Mouse (Mus musculus) urinary bladder, adult 2 months (tissue): ENCODE measurements around the gene Rmnd5b. TPM values are rescaled to one million over a fixed set of nuclear protein-coding genes. Genes with fewer than 3 reads are reported as not detected.
"Not testable (repeated sequence)": the region's sequence is repeated elsewhere in the genome, so short reads cannot be mapped to it uniquely, and the experiment has no call there.

Experiments used
- DNase-seq: peaks from one replicate; pipeline ENCODE4 v3.0.0; 2022; ENCODE audit warnings: low spot score
- polyA plus RNA-seq: library from polyadenylated mRNA; depleted of rRNA; stranded (reverse); fragments of >200 nt; gene quantifications from 2 replicates; pipeline ENCODE4 v1.2.3, GENCODE M21; 2012; rRNA removed

Gene Rmnd5b
- 35.3 and 43.4 TPM in 2 replicates for polyA plus RNA-seq

GRCm38 (mm10) chr11:51635525-51636322 lies at the start of gene Rmnd5b:
Gene Rmnd5b, minus strand, starts transcription at chr11:51635896.
- peak; percentile 89 for DNase-seq

DNA sequence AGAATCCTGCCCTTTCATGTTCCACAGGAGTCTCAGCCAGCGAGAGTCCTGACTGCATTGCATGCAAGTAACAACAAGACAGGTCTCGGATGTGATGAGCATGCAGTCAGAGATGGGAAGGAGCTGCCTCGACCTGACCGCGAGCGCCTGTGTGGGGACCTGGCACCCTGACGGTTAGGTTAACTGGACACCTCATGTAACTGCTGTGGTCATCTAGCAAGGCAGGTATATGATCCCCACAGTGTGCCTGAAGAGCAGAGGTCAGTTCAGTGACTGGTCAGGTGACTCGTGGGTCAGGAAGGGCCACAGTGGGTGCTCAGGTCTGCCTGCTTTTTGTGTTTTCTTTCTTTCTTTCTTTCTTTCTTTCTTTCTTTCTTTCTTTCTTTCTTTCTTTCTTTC lies 46.3 kb upstream of the Rmnd5b start:
- DNase-seq: no peak

GRCm38 (mm10) chr11:51681324-51681975 lies 45.8 kb upstream of the Rmnd5b start:
- peak; percentile 70 for DNase-seq

DNA sequence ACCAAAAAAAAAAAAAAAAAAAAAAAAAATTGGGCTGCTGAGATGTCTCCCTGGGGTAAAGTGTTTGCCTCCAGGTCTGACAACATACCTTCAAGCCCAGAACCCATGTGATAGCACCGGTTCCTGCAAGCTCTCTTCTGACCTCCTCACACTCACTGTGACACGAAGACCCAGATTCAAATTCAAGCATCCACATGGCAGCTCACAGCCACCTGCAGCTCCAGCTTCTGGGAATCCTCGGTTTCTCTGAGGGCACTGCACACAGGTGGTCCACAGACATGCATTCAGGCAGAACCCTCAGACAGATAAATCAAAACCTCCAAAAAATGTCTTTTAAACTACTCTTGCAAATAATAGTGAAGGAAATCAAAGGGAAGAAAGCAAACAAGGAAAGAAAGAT lies 43.8 kb upstream of the Rmnd5b start:
- DNase-seq: no peak

- no peak for DNase-seq
These were observed 42.2 kb upstream of the Rmnd5b start for GRCm38 (mm10) chr11:51677737-51678418.

GRCm38 (mm10) chr11:51675386-51675785 lies 39.7 kb upstream of the Rmnd5b start:
- no peak for DNase-seq

- no peak for DNase-seq
These were observed 37.6 kb upstream of the Rmnd5b start for GRCm38 (mm10) chr11:51673291-51673690.

DNA sequence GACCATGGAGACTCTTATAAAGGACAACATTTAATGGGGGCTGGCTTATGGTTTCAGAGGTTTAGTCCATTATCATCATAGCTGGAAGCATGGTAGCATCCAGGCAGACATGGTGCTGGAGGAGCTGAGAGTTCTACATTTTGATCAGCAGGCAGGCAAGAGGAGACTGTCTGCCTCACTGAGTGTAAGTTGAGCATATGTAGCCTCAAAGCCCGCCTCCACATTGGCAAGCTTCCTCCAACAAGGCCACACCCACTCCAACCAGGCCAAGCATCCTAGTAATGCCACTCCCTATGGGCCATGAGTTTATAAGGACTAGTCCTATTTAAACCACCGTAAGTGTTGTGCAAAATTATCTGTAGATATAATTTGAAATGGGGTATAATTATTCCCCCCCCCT lies 35.7 kb upstream of the Rmnd5b start:
- no peak for DNase-seq

DNA sequence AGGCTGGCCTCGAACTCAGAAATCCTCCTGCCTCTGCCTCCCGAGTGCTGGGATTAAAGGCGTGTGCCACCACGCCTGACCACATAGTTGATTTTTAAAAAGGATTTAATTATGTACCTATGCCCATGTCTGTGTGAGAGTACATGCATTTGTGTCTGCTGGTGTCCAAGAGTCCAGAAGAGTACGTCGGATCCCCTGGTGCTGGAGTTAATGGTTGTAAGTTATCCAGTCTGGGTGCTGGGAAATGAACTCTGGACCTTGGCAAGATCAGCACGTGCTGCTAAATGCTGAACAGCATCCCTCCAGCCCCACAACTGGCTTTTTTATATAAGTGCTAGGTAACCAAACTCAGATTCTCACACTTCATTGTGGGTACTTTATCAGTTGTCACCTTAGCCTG lies 35.1 kb upstream of the Rmnd5b start:
- DNase-seq: no peak

GRCm38 (mm10) chr11:51664747-51665146 lies 29.1 kb upstream of the Rmnd5b start:
- not testable (repeated sequence) for DNase-seq

- DNase-seq: no peak
These were observed 26.9 kb upstream of the Rmnd5b start for GRCm38 (mm10) chr11:51662632-51663031.

DNA sequence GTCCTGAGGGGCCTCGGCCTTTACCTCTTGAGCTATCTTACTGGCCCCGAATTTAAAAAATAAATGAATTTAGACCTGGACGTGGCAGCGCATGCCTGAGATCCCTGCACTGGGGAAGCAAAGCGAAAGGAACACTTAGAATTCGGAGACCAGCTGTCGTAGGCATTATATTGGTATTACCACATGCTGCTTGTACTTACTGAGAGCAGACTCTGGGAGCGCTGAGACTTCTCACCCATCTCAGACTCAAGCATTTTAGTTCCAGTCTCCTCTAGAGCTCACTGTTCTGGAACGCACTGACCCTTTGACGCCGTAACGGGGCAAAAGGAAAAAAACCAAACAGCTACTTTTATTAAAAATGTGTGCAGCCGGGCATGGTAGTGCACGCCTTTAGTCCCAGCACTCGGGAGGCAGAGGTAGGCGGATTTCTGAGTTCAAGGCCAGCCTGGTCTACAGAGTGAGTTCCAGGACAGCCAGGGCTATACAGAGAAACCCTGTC lies 26.2 kb upstream of the Rmnd5b start:
- DNase-seq: no peak

DNA sequence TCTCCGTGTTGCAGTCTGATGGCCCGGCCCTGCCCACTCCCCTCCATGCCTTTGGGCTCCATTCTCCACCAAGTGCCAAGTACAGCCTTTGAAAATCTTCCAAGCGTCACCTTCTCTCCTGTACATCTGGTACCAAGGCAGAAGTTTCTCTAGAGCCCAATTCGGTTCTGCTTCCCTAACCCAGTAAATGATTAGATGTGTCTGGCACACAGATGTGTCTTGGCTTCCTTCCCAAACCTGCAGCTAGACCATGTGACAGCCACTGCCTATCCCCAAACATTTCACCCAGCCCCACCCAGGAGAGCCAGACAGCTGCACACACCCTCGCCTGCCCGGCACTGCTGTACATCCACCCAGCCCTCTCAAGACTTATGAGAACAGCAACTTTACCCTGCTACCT lies 23.0 kb upstream of the Rmnd5b start:
- no peak for DNase-seq

DNA sequence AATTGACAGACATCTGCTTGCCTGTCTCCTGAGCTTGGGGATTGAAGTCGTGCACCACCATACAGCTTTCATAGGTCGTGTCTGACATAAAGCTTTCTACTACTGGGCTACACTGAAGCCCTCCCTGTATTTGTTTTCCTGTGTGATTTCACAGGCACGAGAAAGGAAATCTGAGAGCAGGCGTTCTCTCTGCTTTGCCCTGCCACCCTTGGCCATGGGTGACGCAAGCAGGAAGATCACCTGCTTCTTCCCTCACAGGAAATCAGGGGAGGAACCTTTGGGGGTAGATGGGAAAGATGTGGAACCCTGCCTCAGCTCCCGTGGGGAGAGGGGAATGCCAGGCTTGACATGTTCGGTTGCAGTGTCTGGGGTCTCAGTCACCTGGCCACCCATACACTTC lies 22.6 kb upstream of the Rmnd5b start:
- no peak for DNase-seq

GRCm38 (mm10) chr11:51656798-51657521 lies 21.3 kb upstream of the Rmnd5b start:
- DNase-seq: peak; percentile 69

GRCm38 (mm10) chr11:51654891-51655290 lies 19.2 kb upstream of the Rmnd5b start:
- DNase-seq: no peak

GRCm38 (mm10) chr11:51653736-51654135 lies 18.0 kb upstream of the Rmnd5b start:
- no peak for DNase-seq

DNA sequence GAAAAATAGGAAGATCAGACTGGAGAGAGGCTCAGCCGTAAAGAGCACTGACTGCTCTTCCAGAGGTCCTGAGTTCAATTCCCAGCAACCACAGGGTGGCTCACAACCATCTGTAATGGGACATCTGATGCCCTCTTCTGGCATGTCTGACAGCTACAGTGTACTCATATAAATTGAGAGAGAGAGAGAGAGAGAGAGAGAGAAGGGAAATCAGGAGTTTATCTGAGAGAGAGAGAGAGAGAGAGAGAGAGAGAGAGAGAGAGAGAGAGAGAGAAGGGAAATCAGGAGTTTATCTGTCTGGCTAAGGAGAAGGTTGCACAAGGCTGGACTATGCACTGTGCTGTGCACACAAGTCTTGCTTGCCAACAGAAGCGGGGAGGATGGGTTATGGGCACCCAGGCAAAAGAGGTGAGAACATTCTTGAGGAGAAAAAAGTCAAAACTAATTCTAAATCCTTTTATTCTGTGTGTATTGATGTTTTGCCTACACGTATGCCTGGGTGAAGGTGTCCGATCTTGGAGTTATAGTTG lies 17.3 kb upstream of the Rmnd5b start:
- no peak for DNase-seq

DNA sequence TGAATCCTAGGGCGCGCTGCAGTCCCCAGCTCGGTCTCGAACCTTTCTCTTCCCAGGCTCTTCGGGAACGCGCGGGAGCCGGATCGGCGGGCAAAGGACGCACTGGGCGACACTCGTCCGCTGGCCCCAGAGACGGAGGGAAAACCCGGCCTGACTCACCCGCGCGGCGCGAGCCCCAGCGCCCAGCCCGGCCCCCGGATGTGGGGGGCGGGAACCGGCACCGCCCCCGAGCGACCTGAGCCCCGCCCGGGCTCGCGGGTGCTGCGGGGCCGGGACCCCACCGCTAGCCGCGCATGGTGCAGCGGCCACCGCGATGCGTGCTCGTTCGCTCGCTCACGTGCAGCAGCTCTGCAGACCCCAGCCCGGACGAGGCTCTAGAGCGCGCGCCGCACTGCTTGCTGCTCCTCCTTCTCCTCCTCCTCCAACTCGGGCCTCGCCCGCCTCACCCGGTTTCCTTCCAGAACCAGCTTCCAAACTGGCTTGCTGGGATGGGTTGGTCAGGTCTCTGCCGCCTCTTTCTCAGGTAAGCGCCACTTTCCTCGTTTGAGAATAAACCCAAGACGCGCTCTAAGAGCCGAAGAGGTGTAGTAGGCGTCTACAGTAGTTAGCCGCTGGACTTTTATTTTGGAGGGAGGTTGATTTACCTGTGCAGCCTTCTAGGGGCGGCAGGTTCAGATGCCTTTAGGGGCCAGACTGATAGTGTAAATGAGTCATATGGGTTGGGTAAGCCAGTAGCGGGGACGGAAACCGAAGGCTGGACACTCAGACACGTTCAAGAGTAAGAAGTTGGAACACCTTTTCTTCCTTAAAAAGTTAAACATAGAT lies 15.2 kb upstream of the Rmnd5b start, which contains the start of the genes N4bp3 and D930048N14Rik:
Gene N4bp3 (minus strand): TSS at position 152 of the 825 bp plus-strand sequence.
Gene D930048N14Rik (plus strand): TSS at position 264 of the 825 bp plus-strand sequence.
- DNase-seq: peak; percentile 75

DNA sequence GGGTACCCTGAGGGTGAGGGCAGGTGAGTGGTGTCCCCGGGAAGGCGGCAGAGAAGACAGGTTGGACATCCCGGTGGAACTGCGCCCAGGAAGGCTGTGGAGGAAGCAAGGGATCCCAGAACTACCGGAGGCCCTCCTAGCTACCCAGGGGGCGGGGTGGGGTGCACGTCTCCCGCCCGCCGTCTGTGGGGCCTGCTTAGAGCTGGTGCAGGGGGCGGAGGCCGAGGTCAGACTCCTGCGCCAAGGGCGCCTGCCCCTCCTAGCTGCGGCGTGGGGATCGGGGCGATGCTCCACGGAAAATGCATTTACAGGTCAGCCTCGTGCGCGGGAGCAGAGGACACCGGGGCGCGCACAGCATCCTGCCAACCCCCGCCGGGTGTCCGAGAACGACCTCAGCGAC lies 14.6 kb upstream of the Rmnd5b start:
- DNase-seq: no peak

DNA sequence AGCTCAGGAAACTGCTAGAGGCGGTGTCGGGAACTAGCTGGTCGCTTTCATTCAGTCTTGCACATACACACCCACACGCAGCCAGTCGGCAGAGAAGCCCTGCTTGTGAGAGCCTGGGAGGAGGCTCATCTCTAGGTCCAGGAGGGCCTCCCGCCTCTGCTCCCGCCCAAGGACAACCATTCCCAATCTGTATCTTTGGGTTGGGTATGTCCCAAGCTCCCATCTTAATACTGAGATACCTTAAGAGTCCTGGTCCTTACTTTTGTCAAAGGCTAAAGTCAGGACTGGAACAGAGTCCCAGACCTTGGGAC lies 14.1 kb upstream of the Rmnd5b start:
- no peak for DNase-seq
